Mouse (Mus musculus) brain, embryonic 14.5 days (tissue): ENCODE measurements around the gene Cep164.

Experiments
- CTCF ChIP-seq: fragments of 200-500 bp; IDR thresholded peaks from 2 replicates; pipeline ENCODE4 v1.5.1; 2012; ENCODE audit warnings: inconsistent platforms, mild to moderate bottlenecking, moderate library complexity, borderline replicate concordance; ENCODE audit not compliant: insufficient read depth, insufficient read length; ENCODE audit errors: extremely low read depth
- POLR2A ChIP-seq: fragments of 200-500 bp; IDR thresholded peaks from 2 replicates; pipeline ENCODE4 v1.6.1; 2012; ENCODE audit warnings: mild to moderate bottlenecking, inconsistent platforms, borderline replicate concordance; ENCODE audit not compliant: poor library complexity, insufficient read depth, insufficient read length, severe bottlenecking; ENCODE audit errors: extremely low read depth

GRCm38 (mm10) chr9:45870265-45870664 lies 41.8 kb upstream of the Cep164 start:
- TF ChIP-seq CTCF = no peak
- TF ChIP-seq POLR2A = no peak
